Mouse (Mus musculus) effector memory CD4-positive, alpha-beta T cell, adult 7 months (primary cell): ENCODE measurements around the gene Habp4. TPM values are rescaled to one million over a fixed set of nuclear protein-coding genes. Genes with fewer than 3 reads are reported as not detected.

ENCODE experiments used
- polyA plus RNA-seq: library from polyadenylated mRNA; unstranded; fragments of 100-300 nt; shearing (Covaris generic); gene quantifications from one replicate; pipeline ENCODE4 v1.2.1, GENCODE M21; 2017

The Habp4 gene
- polyA plus RNA-seq, result 17.9 TPM

DNA sequence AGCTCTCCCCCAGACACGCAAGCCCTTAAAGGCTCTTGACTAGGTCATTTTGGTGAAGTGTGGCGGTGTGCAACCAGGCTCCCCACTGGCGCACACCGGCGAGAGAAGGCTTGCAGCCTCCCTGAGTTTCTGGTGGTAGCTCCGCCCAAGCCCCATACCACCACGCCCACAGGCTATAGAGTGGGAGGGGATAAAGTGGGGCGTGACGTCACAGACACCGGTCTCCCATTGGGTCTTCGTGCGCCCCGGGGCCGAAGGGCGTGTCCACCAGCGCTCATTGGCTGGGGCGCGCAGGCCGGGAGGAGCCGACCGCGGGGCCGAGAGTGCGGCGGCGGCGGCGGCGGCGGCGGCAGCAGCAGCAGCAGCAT lies at the start of gene Habp4:
Habp4 (plus strand) TSS at position 277 of the 368 bp plus-strand sequence.

DNA sequence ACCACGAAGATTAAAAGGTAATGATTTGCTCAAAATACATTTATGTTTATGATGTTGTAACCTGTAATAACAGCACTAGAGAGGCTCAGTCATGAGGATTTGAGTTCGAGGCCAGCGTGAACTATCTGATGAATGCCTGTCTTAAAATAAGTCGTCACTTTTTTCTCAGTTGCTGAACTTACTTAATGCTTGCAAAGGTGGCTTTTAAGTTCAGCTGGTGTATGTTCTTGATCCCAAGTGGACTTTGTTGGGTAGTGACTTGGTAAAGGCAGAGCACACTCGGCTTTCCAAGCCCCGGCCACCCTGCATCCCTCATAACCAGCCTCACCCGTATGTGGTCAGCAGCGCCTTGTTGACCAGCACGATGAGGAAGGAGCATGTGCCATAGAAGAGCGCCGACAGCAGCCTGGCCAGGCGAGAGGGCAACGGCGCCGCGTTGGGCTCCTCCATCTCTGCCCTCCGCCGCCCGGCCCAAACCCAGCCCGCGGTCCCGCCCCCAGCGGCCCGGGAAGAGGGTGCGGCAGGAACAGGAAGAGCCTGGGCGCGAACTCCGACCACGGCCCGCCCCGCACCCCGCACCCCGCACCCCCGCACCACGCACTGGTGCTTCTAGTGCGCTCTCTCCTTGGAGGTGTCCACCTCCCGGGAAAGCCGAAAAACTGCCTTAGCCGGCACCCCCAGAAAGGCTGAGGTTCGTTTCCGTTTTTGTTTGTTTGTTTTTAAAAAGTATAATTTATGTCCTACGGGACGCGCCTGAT lies 32.6 kb upstream of the Habp4 start, which contains the start of gene Slc35d2:
Slc35d2 (minus strand) TSS at position 511 of the 758 bp plus-strand sequence.

DNA sequence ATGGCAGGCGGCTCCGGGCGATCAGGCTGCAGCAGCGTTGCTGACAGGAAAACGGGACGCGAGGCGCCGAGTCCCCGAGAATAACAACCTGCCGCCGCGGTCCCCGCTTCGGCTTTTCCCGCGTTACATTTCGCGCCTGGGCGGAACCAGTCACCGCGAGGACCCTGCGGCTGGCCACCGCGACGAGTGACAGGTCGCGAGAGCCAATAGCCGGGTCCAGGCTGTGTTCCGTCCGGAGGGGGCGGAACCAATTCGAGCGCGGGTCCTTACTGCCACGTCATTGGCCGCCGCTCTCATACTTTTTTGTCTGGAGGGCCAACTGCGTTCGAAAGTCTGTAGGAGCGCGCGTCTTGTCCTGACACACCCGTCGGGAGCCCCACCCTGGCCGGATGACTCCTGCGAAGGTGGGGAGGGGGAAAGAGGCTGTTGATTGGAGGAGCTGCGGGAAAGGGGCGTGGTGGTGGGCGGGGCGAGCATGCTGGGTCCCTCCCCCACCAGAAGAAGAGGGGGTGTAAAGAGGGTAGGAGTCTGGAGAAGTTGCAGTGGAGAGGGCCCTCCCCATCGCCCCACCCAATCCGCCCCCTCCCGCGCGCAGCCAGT lies 8.4 kb upstream of the Habp4 start, which contains the start of gene Zfp367:
Zfp367 (minus strand) TSS at position 120 of the 600 bp plus-strand sequence.

Other genes with a start within 250 kb of the Habp4 start
- 0.61 TPM for gene Hsd17b3, start 72.6 kb upstream of the Habp4 start, polyA plus RNA-seq
- 22.4 TPM for gene Slc35d2, start 32.5 kb upstream of the Habp4 start, polyA plus RNA-seq
- 8.6 TPM for gene Zfp367, start 8.6 kb upstream of the Habp4 start, polyA plus RNA-seq
- gene Cdc14b, start 113.5 kb downstream of the Habp4 start, polyA plus RNA-seq, result 8.0 TPM
- gene Aaed1, start 150.9 kb downstream of the Habp4 start, polyA plus RNA-seq, result 44.3 TPM
- 19.9 TPM for gene Ctsl, start 209.1 kb downstream of the Habp4 start, polyA plus RNA-seq